Mouse (Mus musculus): Measurements from ENCODE around the gene Lpar6.

The Lpar6 gene

GRCm38 (mm10) chr14:73255426-73255970, 17.8 kb downstream of the Lpar6 start:
- no peak for DNase-seq (ENCODE audit: inconsistent age in 2 of 2, low spot score in 1 of 2)

GRCm38 (mm10) chr14:73257348-73257747, 19.7 kb downstream of the Lpar6 start:
- DNase-seq (ENCODE audit: inconsistent age in 2 of 2, low spot score in 1 of 2) = no peak

- DNase-seq (ENCODE audit: inconsistent age in 2 of 2, low spot score in 1 of 2) = no peak
These were observed 20.5 kb downstream of the Lpar6 start for GRCm38 (mm10) chr14:73258181-73258580.

GRCm38 (mm10) chr14:73262210-73262609, 24.5 kb downstream of the Lpar6 start:
- no peak for DNase-seq (ENCODE audit: inconsistent age in 2 of 2, low spot score in 1 of 2)

GRCm38 (mm10) chr14:73266166-73266565, 28.5 kb downstream of the Lpar6 start:
- no peak for DNase-seq (ENCODE audit: inconsistent age in 2 of 2, low spot score in 1 of 2)

GRCm38 (mm10) chr14:73271807-73272206, 34.1 kb downstream of the Lpar6 start:
- DNase-seq (ENCODE audit: inconsistent age in 2 of 2, low spot score in 1 of 2) = no peak

GRCm38 (mm10) chr14:73279096-73279495, 41.4 kb downstream of the Lpar6 start:
- no peak for DNase-seq (ENCODE audit: inconsistent age in 2 of 2, low spot score in 1 of 2)

GRCm38 (mm10) chr14:73280996-73281395, 43.3 kb downstream of the Lpar6 start:
- DNase-seq (ENCODE audit: inconsistent age in 2 of 2, low spot score in 1 of 2) = no peak

- DNase-seq (ENCODE audit: inconsistent age in 2 of 2, low spot score in 1 of 2) = no peak
These were observed 52.2 kb downstream of the Lpar6 start for GRCm38 (mm10) chr14:73289915-73290314.

- no peak for DNase-seq (ENCODE audit: inconsistent age in 2 of 2, low spot score in 1 of 2)
These were observed 54.7 kb downstream of the Lpar6 start for GRCm38 (mm10) chr14:73292434-73292833.

All from adrenal gland, adult (tissue).